Mouse (Mus musculus) retina, postnatal 1 day (tissue): Measurements from ENCODE around the gene Cmtm3.

ENCODE experiments used
- DNase-seq: peaks from one replicate; pipeline ENCODE4 v3.0.0-alpha.2; 2012

Cmtm3 gene

GRCm38 (mm10) chr8:104343957-104344356 lies 4.7 kb downstream of the Cmtm3 start:
- peak; percentile 90 for DNase-seq

- no peak for DNase-seq
Observed at GRCm38 (mm10) chr8:104344622-104345021, 5.4 kb downstream of the Cmtm3 start.

- no peak for DNase-seq
Observed at GRCm38 (mm10) chr8:104346706-104347105, 7.5 kb downstream of the Cmtm3 start.

GRCm38 (mm10) chr8:104348971-104349370 lies 9.8 kb downstream of the Cmtm3 start:
- no peak for DNase-seq

GRCm38 (mm10) chr8:104350047-104350446 lies 10.8 kb downstream of the Cmtm3 start:
- DNase-seq = no peak

- no peak for DNase-seq
Observed at GRCm38 (mm10) chr8:104353186-104353585, 14.0 kb downstream of the Cmtm3 start.

GRCm38 (mm10) chr8:104354504-104354903 lies 15.3 kb downstream of the Cmtm3 start:
- no peak for DNase-seq

- DNase-seq = peak; percentile 72
Observed at GRCm38 (mm10) chr8:104358637-104359036, 19.4 kb downstream of the Cmtm3 start.

GRCm38 (mm10) chr8:104359778-104360456 lies 20.7 kb downstream of the Cmtm3 start:
- DNase-seq = no peak

- no peak for DNase-seq
Observed at GRCm38 (mm10) chr8:104365695-104366094, 26.5 kb downstream of the Cmtm3 start.

GRCm38 (mm10) chr8:104367398-104367797 lies 28.2 kb downstream of the Cmtm3 start:
- DNase-seq = peak; percentile 93

GRCm38 (mm10) chr8:104369591-104369990 lies 30.4 kb downstream of the Cmtm3 start:
- DNase-seq = no peak

GRCm38 (mm10) chr8:104370071-104370470 lies 30.9 kb downstream of the Cmtm3 start:
- no peak for DNase-seq

GRCm38 (mm10) chr8:104371121-104371520 lies 31.9 kb downstream of the Cmtm3 start:
- DNase-seq = no peak

- DNase-seq = peak; percentile 71
Observed at GRCm38 (mm10) chr8:104373779-104374178, 34.6 kb downstream of the Cmtm3 start.

GRCm38 (mm10) chr8:104374269-104374668 lies 35.1 kb downstream of the Cmtm3 start:
- DNase-seq = no peak

- DNase-seq = no peak
Observed at GRCm38 (mm10) chr8:104374864-104375846, 35.9 kb downstream of the Cmtm3 start.

GRCm38 (mm10) chr8:104375959-104376358 lies 36.7 kb downstream of the Cmtm3 start:
- DNase-seq = no peak

GRCm38 (mm10) chr8:104376669-104377068 lies 37.5 kb downstream of the Cmtm3 start:
- DNase-seq = no peak

GRCm38 (mm10) chr8:104379301-104379836 lies 40.2 kb downstream of the Cmtm3 start:
- no peak for DNase-seq

GRCm38 (mm10) chr8:104380269-104380668 lies 41.1 kb downstream of the Cmtm3 start:
- DNase-seq = no peak

GRCm38 (mm10) chr8:104380961-104381411 lies 41.8 kb downstream of the Cmtm3 start:
- no peak for DNase-seq

GRCm38 (mm10) chr8:104383296-104383695 lies 44.1 kb downstream of the Cmtm3 start:
- DNase-seq = no peak
